Comparison of ENCODE assay signal across 12 mouse cellular contexts in genomic region chr9:69190726-69191125, GRCm38 (mm10).
"Had no signal": no experiment of that assay in that cellular context is flagged by ENCODE, and none has a peak within 500 bp of the region (broad histone marks: within the 10 kb centered on the region; RNA-seq: fewer than 3 reads in every experiment).

No protein-coding gene starts in this region.

- H3K4me1 ChIP-seq: limb, embryonic 13.5 days; neural tube, embryonic 12.5 days had no signal

- H3K4me3 ChIP-seq: layer of hippocampus, adult 2 months; limb, embryonic 13.5 days; neural tube, embryonic 12.5 days had no signal

- H3K27me3 ChIP-seq: limb, embryonic 13.5 days; neural tube, embryonic 12.5 days had no signal

- H3K4me2 ChIP-seq: limb, embryonic 13.5 days; neural tube, embryonic 12.5 days had no signal

- DNase-seq: kidney, adult 9 months; left cerebral cortex, postnatal 4 days; lung, adult 18-20 months; midbrain, embryonic 14.5 days; right cerebral cortex, postnatal 25 days; thymus, adult 2 months; thymus, postnatal 25 days had no signal

- H3K9me3 ChIP-seq: neural tube, embryonic 12.5 days had no signal

- H3K9ac ChIP-seq: limb, embryonic 13.5 days; liver, embryonic 14.5 days; neural tube, embryonic 12.5 days had no signal

- H3K27ac ChIP-seq: kidney, postnatal 0 days; layer of hippocampus, adult 2 months; limb, embryonic 13.5 days; liver, embryonic 14.5 days; neural tube, embryonic 12.5 days had no signal

- H3K36me3 ChIP-seq: limb, embryonic 13.5 days; neural tube, embryonic 12.5 days had no signal
